Comparison of ENCODE assay signal across 26 mouse cellular contexts in genomic region chr12:11708879-11709602, GRCm38 (mm10).
A peak's percentile ranks its signal among the peaks of the same experiment; 100 is the strongest.
DNase-seq lines count a peak whose midpoint lies in the region; ATAC-seq and TF ChIP-seq lines count a peak whose summit lies in the region.
"Had no signal": no experiment of that assay in that cellular context is flagged by ENCODE, and none has a peak within 500 bp of the region (broad histone marks: within the 10 kb centered on the region; RNA-seq: fewer than 3 reads in every experiment).

No protein-coding gene starts in this region.

- H3K4me3 ChIP-seq in forebrain, embryonic 13.5 days: no peak overlapping the region
- no peak overlapping the region for H3K4me3 ChIP-seq in forebrain, embryonic 12.5 days (replicated peaks)
- H3K4me3 ChIP-seq in midbrain, embryonic 14.5 days (replicated peaks; ENCODE audit: low read depth, low read length): no peak overlapping the region
- no peak overlapping the region for H3K4me3 ChIP-seq in midbrain, postnatal 0 days (ENCODE audit: low read depth, low read length)
- H3K4me3 ChIP-seq in liver, embryonic 12.5 days: no peak overlapping the region
- H3K4me3 ChIP-seq: embryonic facial prominence, embryonic 15.5 days; gastrocnemius, adult 2 months; hindbrain, embryonic 12.5 days; limb, embryonic 12.5 days; lung, embryonic 15.5 days; midbrain, embryonic 10.5 days; neural tube, embryonic 13.5 days had no signal

- no peaks in the 10 kb centered on the region for H3K9me3 ChIP-seq in forebrain, embryonic 13.5 days (replicated peaks)
- no peaks in the 10 kb centered on the region for H3K9me3 ChIP-seq in forebrain, embryonic 12.5 days
- H3K9me3 ChIP-seq in midbrain, embryonic 14.5 days (ENCODE audit: control insufficient read depth, low read length): no peaks in the 10 kb centered on the region
- no peaks in the 10 kb centered on the region for H3K9me3 ChIP-seq in midbrain, postnatal 0 days (ENCODE audit: low read length)
- no peaks in the 10 kb centered on the region for H3K9me3 ChIP-seq in liver, embryonic 12.5 days (replicated peaks)
- H3K9me3 ChIP-seq: embryonic facial prominence, embryonic 15.5 days; G1E; hindbrain, embryonic 12.5 days; limb, embryonic 12.5 days; lung, embryonic 15.5 days; midbrain, embryonic 10.5 days; neural tube, embryonic 13.5 days had no signal

- no peaks in the 10 kb centered on the region for H3K27me3 ChIP-seq in forebrain, embryonic 13.5 days
- no peaks in the 10 kb centered on the region for H3K27me3 ChIP-seq in forebrain, embryonic 12.5 days
- H3K27me3 ChIP-seq in midbrain, embryonic 14.5 days (ENCODE audit: control insufficient read depth, insufficient read depth, low read length): no peaks in the 10 kb centered on the region
- no peaks in the 10 kb centered on the region for H3K27me3 ChIP-seq in midbrain, postnatal 0 days (ENCODE audit: insufficient read depth, low read length)
- H3K27me3 ChIP-seq in liver, embryonic 12.5 days (replicated peaks): no peaks in the 10 kb centered on the region
- H3K27me3 ChIP-seq: embryonic facial prominence, embryonic 15.5 days; hindbrain, embryonic 12.5 days; limb, embryonic 12.5 days; lung, embryonic 15.5 days; neural tube, embryonic 13.5 days had no signal

- no peaks in the 10 kb centered on the region for H3K36me3 ChIP-seq in forebrain, embryonic 13.5 days (ENCODE audit: poor library complexity, severe bottlenecking)
- no peaks in the 10 kb centered on the region for H3K36me3 ChIP-seq in forebrain, embryonic 12.5 days (replicated peaks)
- H3K36me3 ChIP-seq in midbrain, embryonic 14.5 days (ENCODE audit: control insufficient read depth, insufficient read depth, low read length): no peaks in the 10 kb centered on the region
- H3K36me3 ChIP-seq in midbrain, postnatal 0 days (ENCODE audit: insufficient read depth, low read length): no peaks in the 10 kb centered on the region
- no peaks in the 10 kb centered on the region for H3K36me3 ChIP-seq in liver, embryonic 12.5 days
- H3K36me3 ChIP-seq: embryonic facial prominence, embryonic 15.5 days; G1E; hindbrain, embryonic 12.5 days; limb, embryonic 12.5 days; lung, embryonic 15.5 days; midbrain, embryonic 10.5 days; neural tube, embryonic 13.5 days had no signal

- peak; percentile 85; the same call in 1 of the 2 replicates for ATAC-seq in forebrain, embryonic 13.5 days
- no peak for ATAC-seq in forebrain, embryonic 12.5 days (ENCODE audit: low FRiP score)
- ATAC-seq in midbrain, embryonic 14.5 days (ENCODE audit: low FRiP score, low TSS enrichment): no peak
- ATAC-seq in midbrain, postnatal 0 days (ENCODE audit: low FRiP score): no peak
- ATAC-seq in liver, embryonic 12.5 days: no peak
- ATAC-seq: activated CD4-positive, CD25-positive, alpha-beta regulatory T cell, adult 4 months had no signal

- peak; percentile 24 for DNase-seq in midbrain, embryonic 14.5 days
- no peak for DNase-seq in midbrain, postnatal 0 days (ENCODE audit: low spot score)
- peak; percentile 2 for DNase-seq in hindlimb bud, embryonic 11.5 days (ENCODE audit: extremely low spot score, low read depth, low spot score)
- no peak for DNase-seq in spleen, postnatal 4 days (ENCODE audit: low spot score in 2 of 2)
- DNase-seq in adrenal gland, postnatal 10 days: no peak
- DNase-seq: adrenal gland, postnatal 36 days; cerebellum, adult 8-10 months; gastrocnemius, adult 2 months; heart, postnatal 10 days; kidney, postnatal 4 days; thymus, adult 18-20 months; thymus, postnatal 4 days had no signal

- TF ChIP-seq CTCF in midbrain, postnatal 0 days (IDR thresholded peaks at IDR 0.05): no peak

- H3K4me1 ChIP-seq in forebrain, embryonic 13.5 days: no peaks in the 10 kb centered on the region
- H3K4me1 ChIP-seq in forebrain, embryonic 12.5 days: no peaks in the 10 kb centered on the region
- H3K4me1 ChIP-seq in midbrain, embryonic 14.5 days (ENCODE audit: control insufficient read depth, insufficient read depth, low read length): no peaks in the 10 kb centered on the region
- no peaks in the 10 kb centered on the region for H3K4me1 ChIP-seq in midbrain, postnatal 0 days (ENCODE audit: insufficient read depth, low read length)
- no peaks in the 10 kb centered on the region for H3K4me1 ChIP-seq in liver, embryonic 12.5 days
- H3K4me1 ChIP-seq: embryonic facial prominence, embryonic 15.5 days; hindbrain, embryonic 12.5 days; limb, embryonic 12.5 days; lung, embryonic 15.5 days; midbrain, embryonic 10.5 days; neural tube, embryonic 13.5 days had no signal

- 77% methylated on average over 2 of the region's 2 CpGs for WGBS in forebrain, embryonic 13.5 days
- WGBS in forebrain, embryonic 12.5 days: 84% methylated on average over 2 of the region's 2 CpGs
- 81% methylated on average over 2 of the region's 2 CpGs for WGBS in midbrain, embryonic 14.5 days
- WGBS in midbrain, postnatal 0 days: 79% methylated on average over 2 of the region's 2 CpGs
- 53% methylated on average over 2 of the region's 2 CpGs for WGBS in liver, embryonic 12.5 days (ENCODE audit: insufficient replicate concordance)

- no peak overlapping the region for H3K27ac ChIP-seq in forebrain, embryonic 13.5 days
- no peak overlapping the region for H3K27ac ChIP-seq in forebrain, embryonic 12.5 days
- H3K27ac ChIP-seq in midbrain, embryonic 14.5 days (replicated peaks; ENCODE audit: low read depth, low read length): no peak overlapping the region
- no peak overlapping the region for H3K27ac ChIP-seq in midbrain, postnatal 0 days (ENCODE audit: low read depth, low read length)
- no peak overlapping the region for H3K27ac ChIP-seq in liver, embryonic 12.5 days
- H3K27ac ChIP-seq: embryonic facial prominence, embryonic 15.5 days; gastrocnemius, adult 2 months; hindbrain, embryonic 12.5 days; limb, embryonic 12.5 days; liver, embryonic 14.5 days; lung, embryonic 15.5 days; macrophage; midbrain, embryonic 10.5 days; neural tube, embryonic 13.5 days had no signal

- no peak overlapping the region for H3K9ac ChIP-seq in forebrain, embryonic 13.5 days
- no peak overlapping the region for H3K9ac ChIP-seq in forebrain, embryonic 12.5 days
- H3K9ac ChIP-seq in midbrain, embryonic 14.5 days (replicated peaks; ENCODE audit: low read length): no peak overlapping the region
- no peak overlapping the region for H3K9ac ChIP-seq in midbrain, postnatal 0 days (replicated peaks; ENCODE audit: low read length, poor library complexity, severe bottlenecking)
- no peak overlapping the region for H3K9ac ChIP-seq in liver, embryonic 12.5 days
- H3K9ac ChIP-seq: embryonic facial prominence, embryonic 15.5 days; hindbrain, embryonic 12.5 days; limb, embryonic 12.5 days; liver, embryonic 14.5 days; lung, embryonic 15.5 days; neural tube, embryonic 13.5 days had no signal

- H3K4me2 ChIP-seq in forebrain, embryonic 13.5 days: no peak overlapping the region
- no peak overlapping the region for H3K4me2 ChIP-seq in forebrain, embryonic 12.5 days
- H3K4me2 ChIP-seq in midbrain, embryonic 14.5 days (ENCODE audit: low read length): no peak overlapping the region
- no peak overlapping the region for H3K4me2 ChIP-seq in midbrain, postnatal 0 days (ENCODE audit: low read depth, low read length, poor library complexity, severe bottlenecking)
- H3K4me2 ChIP-seq in liver, embryonic 12.5 days: no peak overlapping the region
- H3K4me2 ChIP-seq: embryonic facial prominence, embryonic 15.5 days; heart, embryonic 11.5 days; hindbrain, embryonic 12.5 days; limb, embryonic 12.5 days; lung, embryonic 15.5 days; neural tube, embryonic 13.5 days had no signal

Comparison
In these comparisons a context has a peak if more than half of its experiments do, and no peak if none do; other contexts are left out.
1. DNase-seq: peak in midbrain, embryonic 14.5 days (single experiment) and hindlimb bud, embryonic 11.5 days (single experiment); none in midbrain, postnatal 0 days (single experiment), spleen, postnatal 4 days (0 of 2) and adrenal gland, postnatal 10 days (single experiment).